Mouse (Mus musculus): ENCODE measurements around the gene Tnnt2. TPM values are rescaled to one million over a fixed set of nuclear protein-coding genes. Genes with fewer than 3 reads are reported as not detected.

Tnnt2 gene
- polyA plus RNA-seq, 2 experiments from 2014 or later: 0.46 to 0.83 TPM

Other genes with a start within 250 kb of the Tnnt2 start
- gene Nav1, start 229.1 kb upstream of the Tnnt2 start, polyA plus RNA-seq (2017; shearing (Covaris generic)): under 1 TPM; 0.22 to 0.61 TPM
- gene Csrp1, start 116.3 kb upstream of the Tnnt2 start, polyA plus RNA-seq (2017; shearing (Covaris generic)): 10 to 100 TPM; 14.5 to 35.2 TPM
- 1 to 10 TPM; 1.9 to 3.8 TPM for gene Phlda3, start 70.2 kb upstream of the Tnnt2 start, polyA plus RNA-seq (2017; shearing (Covaris generic))
- not detected for gene Tnni1, start 56.9 kb upstream of the Tnnt2 start, polyA plus RNA-seq (2017; shearing (Covaris generic))
- gene Lad1, start 17.8 kb upstream of the Tnnt2 start, polyA plus RNA-seq (2017; shearing (Covaris generic)): 10 to 100 TPM in 1 of 2 experiments, 1 to 10 TPM in 1; 7.8 to 12.4 TPM
- gene Pkp1, start 82.9 kb downstream of the Tnnt2 start, polyA plus RNA-seq (2017; shearing (Covaris generic)): not detected
- not detected for gene Igfn1, start 170.0 kb downstream of the Tnnt2 start, polyA plus RNA-seq (2017; shearing (Covaris generic))
- gene Tmem9, start 171.8 kb downstream of the Tnnt2 start, polyA plus RNA-seq (2017; shearing (Covaris generic)): 10 to 100 TPM; 21.4 to 27.0 TPM
- gene Ascl5, start 214.4 kb downstream of the Tnnt2 start, polyA plus RNA-seq (2017; shearing (Covaris generic)): not detected
- 1 to 10 TPM; 2.4 to 2.9 TPM for gene Cacna1s, start 216.4 kb downstream of the Tnnt2 start, polyA plus RNA-seq (2017; shearing (Covaris generic))